Mouse (Mus musculus) common myeloid progenitor, adult 5-6 weeks (primary cell): ENCODE results near the gene Stpg3. TPM values are rescaled to one million over a fixed set of nuclear protein-coding genes. Genes with fewer than 3 reads are reported as not detected.
"Not testable (repeated sequence)": the region's sequence is repeated elsewhere in the genome, so short reads cannot be mapped to it uniquely, and the experiment has no call there.

Experiments
- ATAC-seq: replicated peaks from 2 replicates; pipeline ENCODE4 v1.8.0; 2016; ENCODE audit warnings: low read depth, mild to moderate bottlenecking, moderate TSS enrichment, inconsistent platforms; ENCODE audit not compliant: poor library complexity, severe bottlenecking
- total RNA-seq: library from RNA; stranded (forward); fragments of 200-1000, 187-1606 nt; gene quantifications from 2 replicates; pipeline ENCODE4 v1.2.3, GENCODE M21; 2017

The Stpg3 gene
- total RNA-seq = not detected in 2 replicates

GRCm38 (mm10) chr2:25214444-25214843 lies at the start of gene Stpg3:
Gene Stpg3 (minus strand): TSS chr2:25214637.
- no peak for ATAC-seq

- no peak for ATAC-seq
Observed at GRCm38 (mm10) chr2:25263623-25264285, 49.3 kb upstream of the Stpg3 start.

- ATAC-seq = 0 out of 2 replicates have a peak, but pooled peaks have one; percentile 9
Observed at GRCm38 (mm10) chr2:25262795-25263622, 48.6 kb upstream of the Stpg3 start.

GRCm38 (mm10) chr2:25262291-25262767 lies 47.9 kb upstream of the Stpg3 start, which contains the start of gene Tprn:
Gene Tprn (plus strand): TSS chr2:25262618.
- peak; percentile 97 for ATAC-seq

- no peak for ATAC-seq
Observed at GRCm38 (mm10) chr2:25261870-25262269, 47.4 kb upstream of the Stpg3 start.

- ATAC-seq = no peak
Observed at GRCm38 (mm10) chr2:25258887-25259286, 44.5 kb upstream of the Stpg3 start.

- not testable (repeated sequence) for ATAC-seq
Observed at GRCm38 (mm10) chr2:25257250-25257649, 42.8 kb upstream of the Stpg3 start.

GRCm38 (mm10) chr2:25256443-25257109 lies 42.1 kb upstream of the Stpg3 start:
- ATAC-seq = peak; percentile 66

GRCm38 (mm10) chr2:25255284-25255779 lies 40.9 kb upstream of the Stpg3 start, which contains the start of gene Tmem203:
Gene Tmem203 (plus strand): TSS chr2:25255439.
- peak; percentile 83 for ATAC-seq

GRCm38 (mm10) chr2:25252331-25252730 lies 37.9 kb upstream of the Stpg3 start:
- no peak for ATAC-seq

- no peak for ATAC-seq
Observed at GRCm38 (mm10) chr2:25246183-25247072, 32.0 kb upstream of the Stpg3 start, which contains the start of gene AL732309.1. Gene AL732309.1 (minus strand): TSS chr2:25246863.

GRCm38 (mm10) chr2:25244144-25244543 lies 29.7 kb upstream of the Stpg3 start:
- no peak for ATAC-seq

GRCm38 (mm10) chr2:25243342-25243741 lies 28.9 kb upstream of the Stpg3 start:
- no peak for ATAC-seq

GRCm38 (mm10) chr2:25242101-25242506 lies 27.7 kb upstream of the Stpg3 start, which contains the start of the genes Rnf208 and Cysrt1:
Gene Rnf208 (plus strand): TSS chr2:25242255.
Gene Cysrt1 (minus strand): TSS chr2:25242452.
- ATAC-seq = no peak

GRCm38 (mm10) chr2:25241438-25241775 lies 27.0 kb upstream of the Stpg3 start:
- no peak for ATAC-seq

- ATAC-seq = peak; percentile 71
Observed at GRCm38 (mm10) chr2:25240723-25241437, 26.4 kb upstream of the Stpg3 start.

GRCm38 (mm10) chr2:25240310-25240709 lies 25.9 kb upstream of the Stpg3 start:
- 0 out of 2 replicates have a peak, but pooled peaks have one; percentile 3 for ATAC-seq

GRCm38 (mm10) chr2:25239766-25240165 lies 25.3 kb upstream of the Stpg3 start:
- ATAC-seq = no peak
